ENCODE assay signal across 22 mouse cellular contexts in genomic region chr11:32547391-32547947, GRCm38 (mm10). TPM values are rescaled to one million over a fixed set of nuclear protein-coding genes. Genes with fewer than 3 reads are reported as not detected.
DNase-seq lines count a peak whose midpoint lies in the region; ATAC-seq and TF ChIP-seq lines count a peak whose summit lies in the region.
"Had no signal": no experiment of that assay in that cellular context is flagged by ENCODE, and none has a peak within 500 bp of the region (broad histone marks: within the 10 kb centered on the region; RNA-seq: fewer than 3 reads in every experiment).

No protein-coding gene starts in this region.

- H3K4me1 ChIP-seq in forebrain, embryonic 10.5 days: peaks cover 58% of the 10 kb centered on the region
- peaks cover 12% of the 10 kb centered on the region for H3K4me1 ChIP-seq in forebrain, embryonic 14.5 days (ENCODE audit: control insufficient read depth, insufficient read depth, low read length)
- H3K4me1 ChIP-seq in heart, embryonic 13.5 days: peaks cover 64% of the 10 kb centered on the region
- peaks cover 17% of the 10 kb centered on the region for H3K4me1 ChIP-seq in lung, embryonic 14.5 days (ENCODE audit: insufficient read depth)
- H3K4me1 ChIP-seq in stomach, postnatal 0 days (replicated peaks; ENCODE audit: control insufficient read depth, insufficient read depth): peaks cover 2% of the 10 kb centered on the region; the same call in 1 of the 2 replicates

- intact Hi-C loops in heart, postnatal 25 days (cut with DNase I): no loop called here

- no peak overlapping the region for H3K9ac ChIP-seq in forebrain, embryonic 14.5 days (ENCODE audit: low read length)
- H3K9ac ChIP-seq in heart, embryonic 13.5 days: no peak overlapping the region
- no peak overlapping the region for H3K9ac ChIP-seq in lung, embryonic 14.5 days
- no peak overlapping the region for H3K9ac ChIP-seq in stomach, postnatal 0 days (ENCODE audit: low read length)
- H3K9ac ChIP-seq: heart, embryonic 15.5 days; limb, embryonic 13.5 days; liver, embryonic 12.5 days; midbrain, embryonic 15.5 days had no signal

- ATAC-seq in forebrain, embryonic 14.5 days: no peak
- ATAC-seq in heart, embryonic 13.5 days (ENCODE audit: extremely low read depth, insufficient number of reproducible peaks, low FRiP score, low TSS enrichment): no peak
- no peak for ATAC-seq in lung, embryonic 14.5 days (ENCODE audit: insufficient read depth)
- ATAC-seq in stomach, postnatal 0 days (ENCODE audit: low FRiP score, low TSS enrichment): no peak
- ATAC-seq: intestine, embryonic 16.5 days; liver, embryonic 12.5 days; midbrain, embryonic 15.5 days had no signal

- no peaks in the 10 kb centered on the region for H3K9me3 ChIP-seq in forebrain, embryonic 10.5 days
- no peaks in the 10 kb centered on the region for H3K9me3 ChIP-seq in forebrain, embryonic 14.5 days (replicated peaks; ENCODE audit: control insufficient read depth, low read length)
- no peaks in the 10 kb centered on the region for H3K9me3 ChIP-seq in heart, embryonic 13.5 days
- no peaks in the 10 kb centered on the region for H3K9me3 ChIP-seq in lung, embryonic 14.5 days (ENCODE audit: low read depth, low read length)
- no peaks in the 10 kb centered on the region for H3K9me3 ChIP-seq in stomach, postnatal 0 days (ENCODE audit: control insufficient read depth, low read length)
- H3K9me3 ChIP-seq: heart, embryonic 15.5 days; limb, embryonic 13.5 days; liver, embryonic 12.5 days; midbrain, embryonic 15.5 days had no signal

- WGBS in forebrain, embryonic 10.5 days: 86% methylated on average over 10 of the region's 10 CpGs
- WGBS in forebrain, embryonic 14.5 days: 76% methylated on average over 10 of the region's 10 CpGs
- 62% methylated on average over 10 of the region's 10 CpGs for WGBS in heart, embryonic 13.5 days
- 63% methylated on average over 10 of the region's 10 CpGs for WGBS in lung, embryonic 14.5 days
- WGBS in stomach, postnatal 0 days: 76% methylated on average over 10 of the region's 10 CpGs

- no peak for TF ChIP-seq CTCF in lung, embryonic 14.5 days (IDR thresholded peaks at IDR 0.05; ENCODE audit: low read depth)
- no peak for TF ChIP-seq CTCF in stomach, postnatal 0 days (IDR thresholded peaks at IDR 0.05; ENCODE audit: low read depth)

- no peak for DNase-seq in forebrain, embryonic 10.5 days (ENCODE audit: extremely low spot score, low spot score)
- DNase-seq in forebrain, embryonic 14.5 days (ENCODE audit: low spot score): no peak
- no peak for DNase-seq in heart, postnatal 25 days (ENCODE audit: low spot score)
- DNase-seq in lung, embryonic 14.5 days: no peak
- no peak for DNase-seq in lung, postnatal 14 days
- no peak for DNase-seq in stomach, postnatal 0 days (ENCODE audit: low spot score)
- DNase-seq: adrenal gland, postnatal 25 days; cerebellum, adult 18-20 months; kidney, adult 8-10 months; kidney, postnatal 4 days; right cerebral cortex, postnatal 25 days; spleen, adult 18-20 months; thymus, adult 2 months; thymus, postnatal 36 days had no signal

- H3K4me3 ChIP-seq in forebrain, embryonic 10.5 days: no peak overlapping the region
- no peak overlapping the region for H3K4me3 ChIP-seq in forebrain, embryonic 14.5 days (ENCODE audit: low read depth, low read length)
- H3K4me3 ChIP-seq in heart, embryonic 13.5 days: no peak overlapping the region
- H3K4me3 ChIP-seq in lung, embryonic 14.5 days (ENCODE audit: low read depth, low read length): no peak overlapping the region
- no peak overlapping the region for H3K4me3 ChIP-seq in stomach, postnatal 0 days (ENCODE audit: low read depth, low read length)
- H3K4me3 ChIP-seq: heart, embryonic 15.5 days; limb, embryonic 13.5 days; liver, embryonic 12.5 days; midbrain, embryonic 15.5 days had no signal

- H3K27me3 ChIP-seq in forebrain, embryonic 10.5 days (ENCODE audit: poor library complexity, severe bottlenecking): no peaks in the 10 kb centered on the region
- no peaks in the 10 kb centered on the region for H3K27me3 ChIP-seq in forebrain, embryonic 14.5 days (replicated peaks; ENCODE audit: control insufficient read depth, insufficient read depth, low read length)
- no peaks in the 10 kb centered on the region for H3K27me3 ChIP-seq in heart, embryonic 13.5 days (replicated peaks)
- H3K27me3 ChIP-seq in lung, embryonic 14.5 days (ENCODE audit: insufficient read depth, low read length): no peaks in the 10 kb centered on the region
- no peaks in the 10 kb centered on the region for H3K27me3 ChIP-seq in stomach, postnatal 0 days (ENCODE audit: control insufficient read depth, insufficient read depth, low read length)
- H3K27me3 ChIP-seq: heart, embryonic 15.5 days; limb, embryonic 13.5 days; liver, embryonic 12.5 days; midbrain, embryonic 15.5 days had no signal

- no peak for TF ChIP-seq EP300 in stomach, postnatal 0 days (optimal IDR thresholded peaks at IDR 0.05)

- H3K36me3 ChIP-seq in forebrain, embryonic 10.5 days (replicated peaks): no peaks in the 10 kb centered on the region
- no peaks in the 10 kb centered on the region for H3K36me3 ChIP-seq in forebrain, embryonic 14.5 days (ENCODE audit: control insufficient read depth, insufficient read depth, low read length)
- no peaks in the 10 kb centered on the region for H3K36me3 ChIP-seq in heart, embryonic 13.5 days
- H3K36me3 ChIP-seq in lung, embryonic 14.5 days (ENCODE audit: insufficient read depth): no peaks in the 10 kb centered on the region
- H3K36me3 ChIP-seq in stomach, postnatal 0 days (ENCODE audit: control insufficient read depth, insufficient read depth, low read length): no peaks in the 10 kb centered on the region
- H3K36me3 ChIP-seq: heart, embryonic 15.5 days; limb, embryonic 13.5 days; midbrain, embryonic 15.5 days had no signal

- no peak overlapping the region for H3K4me2 ChIP-seq in forebrain, embryonic 14.5 days (ENCODE audit: low read length)
- no peak overlapping the region for H3K4me2 ChIP-seq in heart, embryonic 13.5 days
- no peak overlapping the region for H3K4me2 ChIP-seq in lung, embryonic 14.5 days
- H3K4me2 ChIP-seq in stomach, postnatal 0 days (replicated peaks; ENCODE audit: low read depth): no peak overlapping the region
- H3K4me2 ChIP-seq: heart, embryonic 15.5 days; limb, embryonic 13.5 days; liver, embryonic 12.5 days; midbrain, embryonic 15.5 days had no signal

- H3K27ac ChIP-seq in forebrain, embryonic 10.5 days: peak overlapping the region; percentile 58; the same call in 1 of the 2 replicates
- H3K27ac ChIP-seq in forebrain, embryonic 14.5 days (ENCODE audit: low read depth, low read length): no peak overlapping the region
- peak overlapping the region; percentile 5; the same call in 1 of the 2 replicates for H3K27ac ChIP-seq in heart, embryonic 13.5 days (replicated peaks)
- H3K27ac ChIP-seq in lung, embryonic 14.5 days (ENCODE audit: low read depth): peak overlapping the region; percentile 42; the same call in 1 of the 2 replicates
- H3K27ac ChIP-seq in stomach, postnatal 0 days (replicated peaks): no peak overlapping the region
- H3K27ac ChIP-seq: heart, embryonic 15.5 days; kidney, postnatal 0 days; limb, embryonic 13.5 days; midbrain, embryonic 15.5 days had no signal

RNA-seq across cellular contexts. Expression of gene Stk10, which starts 14.4 kb away (rescaled TPM):
- polyA plus RNA-seq in forebrain, embryonic 10.5 days (2016; fragmentation: Nextera tagmentation; extraction: Ambion mirVana): 2.0 and 2.3 TPM in 2 replicates
- 0.80 and 1.1 TPM in 2 replicates for polyA plus RNA-seq in forebrain, embryonic 14.5 days (2014; fragmentation: Nextera tagmentation; extraction: Ambion mirVana)
- polyA plus RNA-seq in heart, embryonic 13.5 days (2015; fragmentation: Nextera tagmentation; extraction: Ambion mirVana): 2.3 and 2.6 TPM in 2 replicates
- 10 to 100 TPM in 1 of 2 experiments, 1 to 10 TPM in 1; 9.8 to 11.0 TPM for total RNA-seq in heart, postnatal 25 days (2021)
- 1.9 and 2.0 TPM in 2 replicates for polyA plus RNA-seq in lung, embryonic 14.5 days (2014; fragmentation: Nextera tagmentation; extraction: Ambion mirVana)
- 1.1 and 1.6 TPM in 2 replicates for polyA plus RNA-seq in stomach, postnatal 0 days (2015; fragmentation: Nextera tagmentation; extraction: Ambion mirVana)

RNA-seq across cellular contexts. Expression of gene Efcab9, which starts 15.6 kb away (rescaled TPM):
- 0.21 and 0.25 TPM in 2 replicates for polyA plus RNA-seq in forebrain, embryonic 10.5 days (2016; fragmentation: Nextera tagmentation; extraction: Ambion mirVana)
- 0.31 TPM in 1 of 2 replicates, not detected in the other for polyA plus RNA-seq in forebrain, embryonic 14.5 days (2014; fragmentation: Nextera tagmentation; extraction: Ambion mirVana)
- 0.25 TPM in 1 of 2 replicates, not detected in the other for polyA plus RNA-seq in heart, embryonic 13.5 days (2015; fragmentation: Nextera tagmentation; extraction: Ambion mirVana)
- under 1 TPM in 1 of 2 experiments, not detected in 1; 0.61 TPM for total RNA-seq in heart, postnatal 25 days (2021)
- polyA plus RNA-seq in lung, embryonic 14.5 days (2014; fragmentation: Nextera tagmentation; extraction: Ambion mirVana): 0.37 TPM in 1 of 2 replicates, not detected in the other
- polyA plus RNA-seq in stomach, postnatal 0 days (2015; fragmentation: Nextera tagmentation; extraction: Ambion mirVana): 0.16 and 0.52 TPM in 2 replicates
- polyA plus RNA-seq: forebrain, embryonic 16.5 days; midbrain, embryonic 15.5 days had no signal

Comparison
In these comparisons a context has a peak if more than half of its experiments do, and no peak if none do; other contexts are left out.
1. H3K27ac ChIP-seq: peak in forebrain, embryonic 10.5 days (single experiment), heart, embryonic 13.5 days (single experiment) and lung, embryonic 14.5 days (single experiment); none in forebrain, embryonic 14.5 days (single experiment) and stomach, postnatal 0 days (single experiment).